ENCODE assay signal across 24 mouse cellular contexts in the genomic region with DNA sequence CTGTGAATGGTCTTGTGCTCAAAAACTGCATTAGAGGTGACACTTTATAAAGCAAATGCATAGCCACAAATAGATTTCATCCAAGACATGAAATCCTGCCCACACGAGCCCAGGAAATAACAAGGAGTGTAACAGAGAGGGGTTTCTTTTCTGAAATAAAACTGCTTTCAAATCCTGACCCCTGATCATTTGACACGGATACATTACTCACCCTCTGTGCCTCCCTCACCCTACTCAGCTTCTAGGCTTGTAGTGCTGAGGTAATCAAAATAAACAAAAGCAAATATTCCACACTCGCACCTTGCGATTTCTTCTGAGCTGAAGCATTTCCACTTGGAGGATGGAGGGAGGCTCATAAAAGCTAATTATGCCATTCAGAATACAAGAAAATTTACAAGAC.
"Had no signal": no experiment of that assay in that cellular context is flagged by ENCODE, and none has a peak within 500 bp of the region (broad histone marks: within the 10 kb centered on the region; RNA-seq: fewer than 3 reads in every experiment).

No protein-coding gene starts in this region.

- H3K36me3 ChIP-seq: heart, embryonic 13.5 days; heart, embryonic 15.5 days; hindbrain, embryonic 13.5 days; hindbrain, embryonic 15.5 days; limb, embryonic 13.5 days; limb, embryonic 15.5 days; liver, embryonic 12.5 days had no signal

- ATAC-seq: hindbrain, postnatal 0 days; intestine, embryonic 16.5 days had no signal

- H3K4me2 ChIP-seq: heart, embryonic 11.5 days; heart, embryonic 13.5 days; heart, embryonic 15.5 days; hindbrain, embryonic 13.5 days; hindbrain, embryonic 15.5 days; limb, embryonic 13.5 days; limb, embryonic 15.5 days; liver, embryonic 12.5 days had no signal

- H3K9ac ChIP-seq: heart, embryonic 13.5 days; heart, embryonic 15.5 days; hindbrain, embryonic 13.5 days; hindbrain, embryonic 15.5 days; limb, embryonic 13.5 days; limb, embryonic 15.5 days; liver, embryonic 12.5 days; liver, embryonic 14.5 days had no signal

- H3K27ac ChIP-seq: heart, adult 2 months; heart, embryonic 13.5 days; heart, embryonic 15.5 days; hindbrain, embryonic 13.5 days; hindbrain, embryonic 15.5 days; hindbrain, postnatal 0 days; limb, embryonic 13.5 days; limb, embryonic 15.5 days; liver, embryonic 12.5 days; liver, embryonic 14.5 days had no signal

- DNase-seq: gastrocnemius, postnatal 14 days; gastrocnemius, postnatal 36 days; heart, adult 11 months; heart, adult 2 months; heart, postnatal 14 days; heart, postnatal 36 days; kidney, adult 18-20 months; kidney, adult 9 months; kidney, postnatal 10 days; kidney, postnatal 36 days; layer of hippocampus, adult 9-11 months; layer of hippocampus, postnatal 36 days; left cerebral cortex, postnatal 4 days had no signal

- H3K27me3 ChIP-seq: heart, embryonic 13.5 days; heart, embryonic 15.5 days; hindbrain, embryonic 13.5 days; hindbrain, embryonic 15.5 days; limb, embryonic 15.5 days; liver, embryonic 12.5 days had no signal

- H3K9me3 ChIP-seq: heart, embryonic 13.5 days; heart, embryonic 15.5 days; hindbrain, embryonic 13.5 days; hindbrain, embryonic 15.5 days; limb, embryonic 13.5 days; limb, embryonic 15.5 days; liver, embryonic 12.5 days had no signal

- H3K4me1 ChIP-seq: heart, embryonic 13.5 days; heart, embryonic 15.5 days; hindbrain, embryonic 13.5 days; hindbrain, embryonic 15.5 days; limb, embryonic 15.5 days had no signal

- H3K4me3 ChIP-seq: heart, adult 2 months; heart, embryonic 13.5 days; heart, embryonic 15.5 days; hindbrain, embryonic 13.5 days; hindbrain, embryonic 15.5 days; limb, embryonic 13.5 days; limb, embryonic 15.5 days; liver, embryonic 12.5 days had no signal
